Mouse (Mus musculus) retina, postnatal 7 days (tissue): ENCODE measurements at regions not wholly inside any gene's neighbourhood (a gene's known extent, or its start where the extent isn't known, plus 50 kb on each side); places are given as distances from the start of the nearest gene placed in this dataset.
"Not testable (repeated sequence)": the region's sequence is repeated elsewhere in the genome, so short reads cannot be mapped to it uniquely, and the experiment has no call there.

ENCODE experiments used
- DNase-seq: peaks from one replicate; pipeline ENCODE4 v3.0.0-alpha.2; 2012; ENCODE audit warnings: low read depth, low spot score

DNA sequence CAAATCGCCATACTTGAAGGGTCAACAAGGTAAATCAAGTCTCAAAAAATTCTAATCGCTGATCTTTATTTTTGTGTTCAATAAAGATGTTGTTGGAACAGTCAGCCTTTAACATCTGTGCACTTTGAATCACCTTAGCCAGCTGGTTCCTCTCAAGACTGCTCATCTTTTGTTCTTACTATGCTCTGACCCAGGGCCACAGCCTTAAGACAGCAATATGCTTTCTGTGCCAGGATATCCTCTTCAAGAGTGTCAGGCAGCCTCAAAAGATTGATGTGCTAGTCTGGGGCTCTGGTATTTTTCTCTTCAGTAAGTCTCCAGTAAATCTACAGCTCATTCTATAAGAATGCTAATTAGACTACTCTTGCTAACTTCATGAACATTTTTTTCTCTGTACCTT lies 199.9 kb downstream of the Dph6 start:
- DNase-seq: no peak

DNA sequence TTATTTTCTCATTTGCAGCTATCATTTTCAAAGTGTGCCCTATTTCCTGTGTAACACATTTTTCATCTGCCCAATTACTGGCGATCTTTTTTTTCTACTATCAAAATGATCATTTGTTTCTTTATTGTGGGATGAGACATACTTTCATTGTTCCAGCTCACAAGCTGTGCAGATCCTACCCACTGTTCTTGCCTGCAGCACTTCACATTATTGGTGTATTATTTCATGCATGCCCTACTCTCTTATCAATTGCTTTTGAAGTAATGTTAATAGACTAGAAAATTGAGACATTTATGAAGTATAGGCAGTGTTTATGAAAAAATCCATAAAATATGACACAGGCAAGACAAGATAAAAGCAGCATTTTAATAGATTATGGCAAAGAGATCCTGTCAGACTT lies 204.6 kb downstream of the Dph6 start:
- DNase-seq: no peak

- DNase-seq: no peak
Measured at GRCm38 (mm10) chr2:114443801-114444200, 211.0 kb downstream of the Dph6 start.

DNA sequence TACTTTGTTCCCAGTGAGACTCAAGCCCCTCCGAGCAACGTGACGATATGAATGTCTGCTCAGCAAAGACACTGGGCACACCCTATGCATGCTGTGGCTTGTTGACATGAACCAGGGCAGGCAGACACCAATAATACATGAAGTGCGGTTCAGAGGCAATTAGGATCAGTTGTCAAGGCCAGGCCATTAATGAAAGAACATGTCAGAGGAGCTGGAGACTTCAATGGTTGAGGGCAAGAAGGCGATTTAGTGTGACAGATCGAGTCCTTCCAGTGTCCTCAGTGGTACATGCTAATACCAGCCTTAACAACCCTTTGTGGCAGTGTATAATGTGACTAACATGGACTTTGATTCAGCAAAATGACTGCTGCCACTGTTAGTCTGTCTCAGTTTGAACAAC lies 213.8 kb downstream of the Dph6 start:
- DNase-seq: no peak

- DNase-seq: peak; percentile 3
Measured at GRCm38 (mm10) chr2:114439668-114440067, 215.1 kb downstream of the Dph6 start.

- DNase-seq: no peak
Measured at GRCm38 (mm10) chr2:114438048-114438447, 216.7 kb downstream of the Dph6 start.

DNA sequence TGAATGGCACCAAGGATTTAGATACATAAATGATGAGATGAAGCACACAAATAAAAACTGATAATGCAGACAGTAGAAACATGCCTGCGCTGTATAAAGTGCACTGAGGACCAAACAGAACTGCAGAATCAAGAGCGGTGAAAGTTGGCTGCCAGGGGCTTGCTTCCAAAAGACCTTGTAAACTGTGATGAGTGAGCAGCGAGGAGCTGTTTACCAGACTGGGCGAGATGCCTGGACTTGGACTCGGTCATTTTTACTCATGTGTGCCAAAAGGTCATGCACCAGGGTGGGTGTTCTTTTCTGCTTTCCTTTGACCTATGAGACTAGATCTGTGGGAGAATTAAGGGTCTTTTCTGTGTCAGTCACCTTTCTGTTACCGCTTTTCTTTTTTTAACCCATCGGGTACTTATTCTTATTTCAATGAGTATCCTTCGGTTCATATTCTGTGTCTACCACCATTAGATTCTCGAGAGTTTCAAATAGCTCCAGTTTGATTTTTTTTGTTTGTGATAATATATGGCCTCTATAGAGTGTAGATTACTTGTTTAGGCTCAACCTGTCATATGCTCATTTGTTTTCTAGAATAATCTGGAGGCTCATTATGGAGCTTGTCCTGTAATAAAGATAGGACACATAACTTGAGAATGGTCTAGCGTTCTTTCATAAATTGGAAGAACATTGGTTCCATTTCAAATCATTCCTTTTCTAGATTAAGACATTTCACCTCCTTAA lies 226.3 kb upstream of the Zfp770 start:
- no peak for DNase-seq

DNA sequence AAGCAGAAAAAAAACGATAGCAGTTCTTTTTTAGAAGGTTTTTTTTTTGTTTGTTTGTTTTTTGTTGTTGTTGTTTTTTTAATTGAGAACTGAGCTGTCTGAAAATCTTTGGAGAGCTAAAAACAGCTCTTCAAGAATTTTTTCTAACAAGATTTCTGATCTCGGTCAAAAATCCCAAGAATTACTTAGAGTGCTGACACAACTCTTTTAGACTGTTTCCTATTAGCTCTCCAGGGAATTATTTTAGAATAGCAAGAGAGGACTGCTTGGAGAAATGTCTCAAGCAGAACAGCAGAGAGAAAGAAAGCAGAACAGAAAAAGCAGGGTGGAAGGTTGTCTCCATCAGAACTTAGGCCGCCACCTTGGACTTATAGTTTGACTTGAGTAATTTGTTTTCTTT lies 218.1 kb upstream of the Zfp770 start:
- no peak for DNase-seq

DNA sequence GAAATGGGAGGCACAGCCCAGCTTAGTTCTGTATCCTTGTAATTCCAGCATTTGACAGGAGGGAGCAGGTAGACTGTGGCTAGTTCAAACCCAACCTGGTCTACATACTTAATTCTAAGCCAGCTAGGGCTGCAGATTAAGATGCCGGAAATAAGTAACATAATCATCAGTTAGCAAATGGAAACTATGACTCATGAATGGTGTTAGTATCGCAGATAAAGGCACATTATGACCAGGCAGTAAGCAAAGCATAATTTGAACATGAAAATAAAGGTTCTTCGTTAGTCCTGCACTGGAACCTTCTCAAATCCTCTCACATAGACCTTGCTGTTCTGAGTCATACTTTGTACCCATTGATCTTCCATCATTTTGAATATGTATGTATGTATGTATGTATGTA lies 211.7 kb upstream of the Zfp770 start:
- DNase-seq: no peak

GRCm38 (mm10) chr2:114411940-114412715 lies 210.9 kb upstream of the Zfp770 start:
- no peak for DNase-seq

DNA sequence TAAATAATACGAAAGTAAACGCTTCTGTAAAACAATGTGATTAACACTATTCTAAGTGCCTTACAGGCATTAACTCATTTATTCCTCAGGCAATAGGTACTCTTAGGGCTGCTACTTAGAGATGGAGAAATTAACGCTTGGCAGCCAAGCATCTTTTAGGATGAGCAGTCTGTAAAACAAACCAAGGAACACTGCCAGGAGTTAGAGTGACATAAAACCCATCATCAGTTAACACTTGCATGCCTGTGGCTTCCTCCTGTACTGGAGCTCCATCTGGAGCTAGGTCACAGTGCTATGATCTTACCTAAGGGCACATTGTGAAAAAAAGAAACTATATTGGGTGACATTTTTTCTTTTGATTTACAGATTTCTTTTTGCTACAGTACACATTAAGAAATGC lies 209.4 kb upstream of the Zfp770 start:
- no peak for DNase-seq

GRCm38 (mm10) chr2:114409542-114409941 lies 208.3 kb upstream of the Zfp770 start:
- no peak for DNase-seq

DNA sequence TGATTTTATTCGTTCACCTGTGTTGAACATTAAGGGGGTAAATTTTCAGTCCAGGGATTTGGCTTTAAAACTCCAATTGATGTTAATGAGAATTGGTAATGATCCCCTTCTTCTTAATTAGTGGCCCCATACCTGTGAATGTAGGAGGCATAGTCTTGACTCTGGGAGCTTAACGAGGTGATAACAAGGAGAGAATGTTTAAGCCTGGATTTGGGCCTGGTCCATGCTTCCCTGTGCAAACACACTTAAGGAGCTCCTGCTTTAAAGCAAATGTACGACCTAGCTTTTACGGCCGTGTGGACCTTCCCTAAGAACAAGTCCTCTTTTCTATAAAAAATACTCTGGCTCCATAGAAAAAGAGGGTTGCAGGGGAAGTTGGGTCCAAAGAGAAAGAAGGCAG lies 206.1 kb upstream of the Zfp770 start:
- no peak for DNase-seq

GRCm38 (mm10) chr2:114384566-114384965 lies 183.3 kb upstream of the Zfp770 start:
- no peak for DNase-seq

DNA sequence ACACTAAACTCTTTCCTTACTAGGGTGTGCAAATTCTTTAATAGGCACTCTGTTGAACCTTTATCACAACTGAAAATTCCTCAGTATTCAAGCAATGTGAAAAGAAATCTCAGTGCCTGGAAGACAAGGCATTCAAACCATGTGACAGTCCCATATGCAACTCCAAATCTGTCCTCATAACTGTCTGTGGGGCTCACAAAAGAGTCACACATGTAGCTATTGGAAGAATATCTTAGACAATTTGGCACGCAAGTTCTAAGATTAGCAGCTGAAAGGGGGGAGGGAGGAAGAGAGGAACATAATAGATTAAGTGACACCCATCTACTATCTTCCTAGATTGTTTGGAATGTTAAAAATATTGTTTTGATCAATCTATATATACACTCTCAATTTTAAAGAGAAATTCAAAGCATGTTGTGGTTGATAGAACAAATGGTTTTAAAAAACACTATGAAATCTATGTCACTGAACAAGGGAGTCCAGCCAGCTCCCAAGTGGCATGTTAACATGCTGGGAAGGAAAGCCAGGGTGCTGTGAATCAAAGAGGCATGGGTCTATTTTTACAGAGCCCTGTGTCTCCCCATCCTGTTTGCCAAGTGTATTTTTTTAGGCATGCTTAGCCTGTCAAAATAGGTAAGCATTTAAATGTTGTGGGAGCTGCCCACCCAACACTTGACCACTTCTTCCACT lies 177.7 kb upstream of the Zfp770 start:
- no peak for DNase-seq

DNA sequence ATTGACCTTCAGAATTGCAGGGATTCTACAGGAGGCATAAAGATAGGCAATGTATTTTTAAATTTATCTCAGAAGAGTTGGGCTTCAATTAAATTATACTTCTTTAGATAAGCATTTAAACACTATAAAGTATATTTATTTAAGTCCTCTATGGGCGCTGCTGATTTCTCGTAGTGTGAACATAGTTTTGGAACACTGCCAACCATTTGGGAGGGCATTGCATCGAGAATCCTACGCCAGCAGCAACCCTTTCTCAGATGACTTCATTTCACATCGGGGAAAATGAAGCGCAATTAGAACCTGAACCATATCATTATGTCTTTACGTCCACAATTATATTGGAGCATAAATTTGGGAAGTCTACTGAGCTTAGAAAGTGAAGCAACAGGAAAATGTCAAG lies 172.2 kb upstream of the Zfp770 start:
- no peak for DNase-seq

DNA sequence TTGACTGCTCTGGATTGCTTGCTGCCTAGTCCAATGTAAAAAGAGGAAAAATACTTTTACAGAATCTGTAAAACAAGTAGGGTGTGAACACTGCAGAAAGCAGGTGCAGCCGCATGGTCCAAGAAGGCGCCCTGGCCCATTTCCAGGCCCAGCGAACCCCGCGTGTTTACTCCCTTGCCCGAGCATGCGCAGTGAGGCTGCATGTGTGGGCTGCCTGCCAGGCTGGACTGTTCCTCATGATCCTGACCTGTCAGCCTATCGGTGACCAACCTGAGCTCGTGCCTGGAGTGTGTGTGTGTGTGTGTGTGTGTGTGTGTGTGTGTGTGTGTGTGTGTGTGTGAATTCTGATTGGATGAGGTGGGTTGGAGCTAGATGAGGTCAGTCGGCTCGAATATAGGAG lies 152.6 kb upstream of the Zfp770 start:
- DNase-seq: not testable (repeated sequence)

DNA sequence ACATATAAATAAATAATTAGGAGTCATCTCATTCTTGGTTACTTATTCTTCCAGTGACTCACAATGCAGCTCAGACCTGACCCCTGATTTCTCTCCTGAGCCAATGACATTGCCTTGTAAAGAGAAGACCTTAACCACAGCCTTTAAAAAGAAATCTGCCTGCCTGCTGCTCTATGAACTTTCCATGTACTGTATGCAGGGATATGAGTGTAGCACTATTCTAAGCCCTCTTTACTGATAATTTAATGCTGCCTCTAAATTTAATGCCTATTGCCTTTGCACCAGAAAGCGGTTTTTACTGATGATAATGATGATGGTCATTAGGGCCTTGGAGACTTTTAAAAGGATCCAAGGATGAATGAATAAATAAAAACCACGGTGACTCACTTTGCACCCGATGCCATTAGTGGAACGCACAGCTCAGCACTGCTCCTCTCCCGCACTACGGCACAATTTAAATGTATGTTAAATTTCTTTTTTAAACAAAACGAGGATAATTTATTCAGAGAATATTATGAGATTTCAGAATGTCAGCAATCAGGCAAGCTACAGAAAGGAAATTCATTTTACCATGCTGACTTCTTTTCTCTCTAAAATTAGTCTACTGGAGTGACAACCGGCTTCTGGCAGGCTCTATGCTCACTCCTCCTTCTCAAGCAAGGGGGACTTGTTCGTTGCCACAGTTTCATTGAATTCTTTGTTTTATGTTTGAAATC lies 139.5 kb upstream of the Zfp770 start:
- no peak for DNase-seq

- no peak for DNase-seq
Measured at GRCm38 (mm10) chr2:114301746-114302145, 100.5 kb upstream of the Zfp770 start.

DNA sequence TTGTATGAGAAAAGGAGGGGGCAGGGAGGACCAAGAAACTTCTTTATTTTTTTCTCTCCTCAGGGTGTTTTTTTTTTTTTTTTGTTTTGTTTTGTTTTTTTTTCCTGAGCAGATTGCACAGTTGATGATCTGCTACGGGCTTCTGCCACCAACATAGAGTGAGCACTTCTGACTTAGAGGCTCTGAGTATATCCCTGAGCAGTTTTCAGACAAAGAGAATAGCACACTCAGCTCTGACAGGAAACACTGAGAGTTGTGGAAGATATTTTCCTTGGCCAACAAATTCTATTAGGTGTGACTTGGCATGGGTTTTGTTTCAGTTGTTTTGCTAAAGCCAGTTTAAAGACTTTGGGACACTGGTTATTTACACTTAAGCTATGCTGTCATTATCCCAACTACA lies 93.8 kb upstream of the Zfp770 start:
- DNase-seq: no peak

GRCm38 (mm10) chr2:114291387-114291786 lies 90.1 kb upstream of the Zfp770 start:
- DNase-seq: no peak

DNA sequence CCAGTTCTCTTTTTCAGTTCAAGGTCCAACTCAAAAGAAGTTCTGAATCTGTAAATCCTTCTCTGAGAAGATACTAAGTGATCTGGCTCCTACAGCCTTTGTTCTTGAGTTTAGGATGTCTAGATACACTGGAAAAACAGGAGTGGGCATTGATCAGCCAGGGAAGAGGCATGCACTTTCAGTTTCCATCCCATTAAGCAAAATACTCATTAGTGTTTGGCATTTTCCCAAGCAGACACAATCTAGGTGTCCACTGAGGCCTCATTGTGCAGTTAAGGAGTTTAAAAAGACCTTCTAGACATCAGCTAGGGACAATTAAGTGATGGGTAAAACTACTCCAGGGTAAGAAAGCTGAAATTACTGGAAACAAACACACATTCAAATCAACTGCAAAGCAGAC lies 74.3 kb upstream of the Zfp770 start:
- no peak for DNase-seq
